Mouse (Mus musculus): Measurements from ENCODE around the gene Lrch1. TPM values are rescaled to one million over a fixed set of nuclear protein-coding genes. Genes with fewer than 3 reads are reported as not detected.

The Lrch1 gene
- polyA plus RNA-seq, 1 experiment from 2014 or later, result 12.6 TPM

Other genes starting within 250 kb of the Lrch1 start
- 365 and 370 TPM in 2 replicates for gene Esd, start 215.6 kb downstream of the Lrch1 start, polyA plus RNA-seq (2014; fragmentation: Nextera tagmentation; extraction: Ambion mirVana)
- 0.20 and 0.22 TPM in 2 replicates for gene Rubcnl, start 68.2 kb upstream of the Lrch1 start, polyA plus RNA-seq (2014; fragmentation: Nextera tagmentation; extraction: Ambion mirVana)
- gene Lrrc63, start 183.0 kb upstream of the Lrch1 start, polyA plus RNA-seq (2014; fragmentation: Nextera tagmentation; extraction: Ambion mirVana), result 0.15 and 0.21 TPM in 2 replicates
- gene Lcp1, start 183.2 kb upstream of the Lrch1 start, polyA plus RNA-seq (2014; fragmentation: Nextera tagmentation; extraction: Ambion mirVana), result 25.4 and 26.3 TPM in 2 replicates